Mouse (Mus musculus): ENCODE results near the gene Slc38a3. TPM values are rescaled to one million over a fixed set of nuclear protein-coding genes. Genes with fewer than 3 reads are reported as not detected.

The Slc38a3 gene
- polyA plus RNA-seq, 3 experiments from 2014 or later, result not detected

- no peak for ATAC-seq
Observed at GRCm38 (mm10) chr9:107695441-107696105, 26.2 kb upstream of the Slc38a3 start.

DNA sequence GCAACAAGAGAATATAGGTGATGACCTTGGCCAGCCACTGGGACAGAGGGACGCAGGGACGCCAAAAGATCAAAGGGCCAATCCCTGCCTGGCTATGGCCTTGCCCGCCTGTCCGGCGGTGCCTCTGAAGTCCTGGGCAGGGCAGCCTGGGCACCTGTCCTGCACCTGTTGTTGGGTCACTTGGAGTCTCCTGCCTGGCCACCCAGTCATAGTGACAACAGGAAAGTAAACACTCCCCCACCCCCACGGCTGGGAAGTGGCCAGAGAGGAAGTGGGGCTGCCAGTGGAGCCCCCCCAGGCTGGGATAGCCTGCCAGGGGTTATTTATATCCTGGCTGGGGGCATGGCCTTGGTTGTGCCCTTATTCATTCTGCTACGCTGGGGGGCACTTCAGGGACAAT lies 25.3 kb upstream of the Slc38a3 start:
- no peak for ATAC-seq

DNA sequence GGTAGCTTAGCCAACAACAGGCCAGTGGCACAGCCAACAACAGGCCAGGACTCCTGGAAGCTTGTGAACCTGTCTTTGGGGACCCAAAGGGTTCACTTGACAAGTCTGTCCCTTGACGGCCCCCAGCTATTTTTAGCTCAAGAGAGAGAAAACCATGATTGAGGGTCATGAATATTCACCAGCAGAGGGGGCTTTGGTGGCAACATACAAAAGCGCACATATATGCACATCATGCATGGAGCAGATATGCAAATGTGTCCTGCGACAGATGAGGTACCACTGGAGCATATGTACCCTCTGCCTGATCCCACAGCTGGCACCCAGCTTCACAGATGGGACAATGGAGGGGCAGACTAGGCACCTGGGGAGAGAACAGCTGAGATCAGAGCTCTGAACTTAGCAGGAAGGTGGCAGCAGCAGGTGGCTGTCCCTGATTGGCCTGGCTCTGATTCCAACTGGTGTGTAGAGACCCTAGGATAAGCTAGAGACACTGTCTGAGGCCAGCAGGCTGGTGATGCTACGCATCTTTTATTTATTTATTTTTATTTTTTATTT lies 24.2 kb upstream of the Slc38a3 start:
- ATAC-seq, result no peak

GRCm38 (mm10) chr9:107692785-107693184 lies 23.5 kb upstream of the Slc38a3 start:
- ATAC-seq, result no peak

DNA sequence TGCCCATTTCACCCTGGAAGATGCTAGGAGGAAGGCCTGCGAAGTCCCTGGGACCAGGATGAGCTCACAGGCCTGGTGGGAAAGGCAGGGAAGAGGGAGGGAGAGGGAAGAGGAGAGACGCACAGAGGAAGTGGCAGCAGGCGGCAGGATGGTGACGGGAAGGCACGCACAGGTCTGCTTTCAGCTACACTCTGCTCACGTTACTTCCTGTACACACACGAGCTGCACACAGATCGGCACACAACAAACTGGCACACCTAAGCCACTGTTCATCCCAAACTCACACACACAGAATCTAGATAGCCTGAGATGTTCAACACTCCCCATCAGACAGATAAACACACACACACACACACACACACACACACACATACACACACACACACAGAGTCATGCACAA lies 21.1 kb upstream of the Slc38a3 start:
- ATAC-seq, result no peak

DNA sequence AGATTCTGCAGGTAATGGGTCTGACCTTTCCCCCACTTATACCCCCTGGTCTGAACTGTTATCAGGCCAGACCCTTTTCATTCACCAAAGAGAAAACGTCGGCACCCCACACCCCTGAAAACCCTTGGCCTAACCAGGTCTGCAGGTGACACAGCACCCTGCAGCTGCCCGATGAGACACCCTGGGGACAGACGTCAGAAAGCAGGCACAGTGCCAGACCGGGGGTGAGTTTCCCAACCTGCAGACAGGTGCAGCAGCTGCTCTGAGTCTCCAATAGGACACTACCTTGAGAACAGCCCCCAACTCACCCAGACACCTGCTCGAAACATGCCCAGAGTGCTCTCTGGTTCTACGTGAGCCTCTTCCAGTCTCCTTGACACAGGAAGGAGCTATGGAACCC lies 19.6 kb upstream of the Slc38a3 start:
- no peak for ATAC-seq

- no peak for ATAC-seq
Observed at GRCm38 (mm10) chr9:107688415-107688814, 19.1 kb upstream of the Slc38a3 start.

DNA sequence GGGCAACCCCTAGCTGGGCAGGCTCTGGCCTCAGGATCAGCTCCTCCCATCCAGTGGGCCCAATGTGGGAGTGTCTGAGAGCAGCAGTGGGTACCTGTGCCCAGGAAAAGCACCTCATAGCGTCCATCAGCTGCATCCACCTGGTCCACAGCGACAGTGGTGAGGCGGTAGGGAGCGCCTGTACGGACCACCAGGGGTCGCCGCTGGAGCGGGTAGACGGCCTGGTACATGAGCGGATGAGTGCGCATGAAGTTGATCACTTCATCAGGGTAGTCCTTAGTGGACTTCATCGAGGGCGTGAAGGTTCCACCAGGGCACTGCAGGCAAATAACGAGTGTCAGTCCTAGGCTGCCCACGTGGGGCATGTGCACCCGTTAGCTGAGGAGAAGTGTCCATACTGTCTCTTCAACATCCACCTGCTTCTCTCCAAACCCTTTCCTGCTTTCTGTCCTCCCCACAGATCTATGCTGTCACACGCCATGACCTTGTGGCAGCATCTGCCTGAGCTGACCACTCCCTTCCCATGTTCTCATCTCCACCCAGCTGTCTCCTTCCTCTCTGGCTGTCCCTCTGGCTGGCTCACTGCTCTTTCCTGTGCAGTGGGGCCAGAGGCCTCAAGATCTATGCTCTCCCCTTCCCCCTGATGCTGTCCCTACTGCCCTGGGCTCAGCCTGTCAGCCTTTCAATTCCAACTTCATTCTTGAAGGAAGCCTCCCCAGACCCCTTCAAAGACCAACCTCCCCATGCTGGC lies 16.1 kb upstream of the Slc38a3 start:
- no peak for ATAC-seq

DNA sequence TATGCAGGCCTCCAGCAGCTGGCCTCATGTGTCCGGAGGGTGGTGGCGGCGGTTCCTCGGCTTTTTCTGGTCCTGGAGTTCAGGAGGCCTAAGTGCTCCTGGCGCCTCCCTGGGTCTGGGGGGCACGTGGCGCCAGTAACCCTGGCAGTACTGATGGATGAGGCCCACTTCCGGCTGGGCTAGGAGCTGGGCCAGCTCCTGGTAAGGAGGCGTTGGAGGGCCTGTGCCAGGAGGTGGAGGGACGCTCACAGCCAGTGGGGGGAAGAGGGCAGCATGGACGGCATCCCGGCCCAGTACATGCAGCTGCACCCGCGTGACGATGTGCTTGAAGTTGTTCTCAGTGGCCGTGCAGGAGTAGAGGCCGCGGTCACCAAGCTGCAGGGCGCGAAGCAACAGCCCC lies 13.1 kb upstream of the Slc38a3 start:
- ATAC-seq, result no peak

- no peak for ATAC-seq
Observed at GRCm38 (mm10) chr9:107679501-107679900, 10.2 kb upstream of the Slc38a3 start, which contains the start of gene Gnat1. Gene Gnat1, minus strand, starts transcription at chr9:107679712.

GRCm38 (mm10) chr9:107678861-107679260 lies 9.5 kb upstream of the Slc38a3 start:
- no peak for ATAC-seq

DNA sequence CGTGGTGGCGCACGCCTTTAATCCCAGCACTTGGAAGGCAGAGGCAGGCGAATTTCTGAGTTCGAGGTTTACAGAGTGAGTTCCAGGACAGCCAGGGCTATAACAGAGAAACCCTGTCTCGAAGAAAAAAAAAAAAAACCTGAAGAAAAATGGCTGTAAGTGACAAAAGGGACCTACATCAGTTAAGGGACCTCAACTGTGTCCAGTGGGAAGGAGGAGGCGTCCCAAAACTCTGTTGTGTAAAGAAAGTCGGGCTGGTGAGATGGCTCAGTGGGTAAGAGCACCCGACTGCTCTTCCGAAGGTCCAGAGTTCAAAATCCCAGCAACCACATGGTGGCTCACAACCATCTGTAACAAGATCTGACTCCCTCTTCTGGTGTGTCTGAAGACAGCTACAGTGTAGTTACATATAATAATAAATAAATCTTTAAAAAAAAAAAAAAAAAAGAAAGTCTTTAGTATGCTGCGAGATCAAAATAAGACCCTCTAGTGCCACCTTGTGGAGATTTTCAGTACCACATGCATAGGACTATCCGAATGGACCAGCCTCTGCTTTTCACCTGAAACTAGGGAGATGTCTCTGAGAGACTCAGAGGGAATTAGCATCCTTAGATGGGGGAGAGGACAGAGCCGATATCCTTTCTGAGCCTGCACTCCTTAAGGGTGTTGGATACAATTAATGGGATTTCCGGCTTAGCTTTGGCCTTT lies 8.6 kb upstream of the Slc38a3 start:
- peak; percentile 39 for ATAC-seq

- ATAC-seq, result peak; percentile 48
Observed at GRCm38 (mm10) chr9:107677091-107677784, 7.9 kb upstream of the Slc38a3 start.

DNA sequence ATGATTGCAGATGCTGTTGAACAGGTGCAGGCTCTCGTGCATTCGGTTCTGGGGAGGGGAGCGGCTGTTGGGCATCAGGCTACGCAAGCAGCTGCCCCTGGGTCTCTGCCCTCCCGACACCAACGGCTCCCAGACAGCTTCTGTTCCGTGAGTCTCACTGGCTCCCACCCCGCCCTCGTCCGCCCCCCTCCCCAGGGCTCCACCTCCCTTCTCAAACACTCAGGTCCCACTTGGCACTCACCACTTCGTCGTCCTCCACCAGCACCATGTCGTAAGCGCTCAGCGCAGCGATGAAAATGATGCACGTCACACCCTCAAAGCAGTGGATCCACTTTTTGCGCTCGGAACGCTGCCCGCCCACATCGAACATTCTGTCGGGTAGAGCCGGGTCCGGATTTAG lies 7.0 kb upstream of the Slc38a3 start:
- ATAC-seq, result no peak

DNA sequence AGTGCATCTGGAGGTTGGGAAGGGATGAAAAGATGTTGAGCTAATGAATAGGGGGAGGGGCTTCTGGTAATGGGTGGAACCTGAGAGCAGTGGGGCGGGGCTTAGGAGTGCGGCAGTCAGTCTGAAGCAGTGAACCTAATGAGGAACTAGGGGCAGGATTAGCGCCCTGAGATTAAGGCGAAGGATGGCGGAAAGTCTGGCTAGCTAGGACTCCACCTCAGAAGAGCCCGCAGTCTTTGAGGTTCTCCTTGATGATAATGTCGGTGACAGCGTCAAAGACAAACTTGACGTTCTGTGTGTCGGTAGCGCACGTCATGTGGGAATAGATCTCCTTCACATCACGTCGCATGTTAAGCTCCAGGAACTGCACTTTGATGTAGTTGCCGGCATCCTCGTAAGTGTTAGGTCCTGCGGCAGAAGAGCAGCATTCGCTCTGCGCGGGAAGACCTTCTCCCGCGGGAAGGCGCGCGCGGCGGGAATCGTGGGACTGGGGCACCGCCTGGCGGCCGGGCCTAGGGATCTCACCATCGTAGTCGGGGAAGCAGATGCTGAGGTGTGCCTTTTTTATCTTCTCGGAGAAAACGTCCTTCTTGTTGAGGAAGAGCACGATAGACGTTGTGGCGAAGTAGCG lies 6.5 kb upstream of the Slc38a3 start:
- ATAC-seq, result peak; percentile 61

- no peak for ATAC-seq
Observed at GRCm38 (mm10) chr9:107674609-107675429, 5.5 kb upstream of the Slc38a3 start.

DNA sequence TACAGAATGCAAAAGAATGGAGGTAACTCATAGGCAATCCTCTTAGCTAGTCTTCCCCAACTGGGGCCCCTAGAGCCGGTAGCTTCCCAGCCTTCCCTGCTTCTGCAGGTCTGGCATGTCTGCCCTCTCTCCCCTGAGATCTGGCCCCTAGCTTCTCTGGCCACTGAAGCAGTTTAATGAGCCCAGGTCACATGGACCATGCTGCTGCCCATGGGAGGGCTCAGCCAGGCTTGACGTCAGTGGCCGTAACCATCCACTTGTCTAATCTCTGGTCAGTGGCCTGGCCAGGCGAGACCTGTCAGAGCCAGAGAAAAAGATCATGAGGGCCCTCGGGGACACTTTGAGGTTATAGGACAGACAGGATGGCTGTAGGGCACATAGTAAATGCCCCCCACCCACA lies 929 bp upstream of the Slc38a3 start:
- no peak for ATAC-seq

- no peak for ATAC-seq
Observed at GRCm38 (mm10) chr9:107668916-107669315, 414 bp downstream of the Slc38a3 start.

DNA sequence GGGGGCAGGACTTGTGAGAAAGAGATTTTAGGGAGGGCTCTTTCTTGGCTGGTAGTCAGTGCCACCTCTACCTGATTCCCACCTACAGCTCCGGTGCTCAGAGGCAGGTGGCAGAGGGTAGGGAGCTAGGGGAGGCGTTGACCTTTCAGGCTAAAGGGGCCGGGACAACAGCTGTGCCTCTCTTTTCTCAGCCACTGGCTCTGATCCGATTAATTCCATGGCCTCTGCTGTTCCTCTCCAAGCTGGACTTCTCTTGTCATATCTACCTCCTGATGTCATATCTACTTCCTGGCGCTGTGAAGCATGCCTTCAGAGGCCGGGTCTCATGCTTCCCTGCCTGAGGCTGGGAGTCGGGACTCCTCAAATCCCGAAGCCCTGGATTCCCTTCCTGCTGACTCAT lies 1.3 kb downstream of the Slc38a3 start:
- no peak for ATAC-seq

DNA sequence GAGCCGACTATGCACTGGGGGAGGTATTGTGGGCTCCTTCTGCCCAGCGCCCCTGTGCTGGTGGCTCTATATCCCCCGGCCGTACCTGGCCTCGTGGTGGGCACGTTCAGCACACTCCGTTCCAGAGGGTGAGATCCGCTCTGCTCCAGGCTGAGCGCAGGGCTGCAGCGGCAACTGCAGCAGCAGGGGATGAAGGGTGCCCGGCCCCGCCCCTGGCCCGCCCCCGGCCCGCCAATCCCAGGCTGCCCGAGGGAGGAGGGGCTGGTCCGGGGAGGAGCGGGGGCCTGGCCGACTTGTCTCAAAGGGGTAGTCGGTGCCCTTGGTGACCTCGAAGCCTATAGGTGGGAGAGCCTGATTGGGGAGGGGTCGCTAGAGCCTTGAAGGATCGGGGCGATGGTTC lies 2.1 kb downstream of the Slc38a3 start:
- ATAC-seq, result no peak

GRCm38 (mm10) chr9:107666751-107667205 lies 2.6 kb downstream of the Slc38a3 start:
- ATAC-seq, result no peak

Data from inflammation-experienced regulatory T-cells, adult 6 months (primary cell).